Mouse (Mus musculus) gastrocnemius, adult 2 months (tissue): ENCODE results near the gene Rassf5. TPM values are rescaled to one million over a fixed set of nuclear protein-coding genes. Genes with fewer than 3 reads are reported as not detected.
"Not testable (repeated sequence)": the region's sequence is repeated elsewhere in the genome, so short reads cannot be mapped to it uniquely, and the experiment has no call there.

ENCODE experiments used
- DNase-seq: peaks from one replicate; pipeline ENCODE4 v3.0.0; 2022
- H3K27ac ChIP-seq: fragments of 200-600 bp; 2 replicates; pipeline ENCODE4 v1.8.1; 2022; ENCODE audit warnings: mild to moderate bottlenecking
- H3K4me3 ChIP-seq: fragments of 200-600 bp; 2 replicates; pipeline ENCODE4 v1.8.1; 2022; ENCODE audit warnings: mild to moderate bottlenecking, moderate library complexity
- CTCF ChIP-seq: fragments of 200-600 bp; IDR thresholded peaks from 2 replicates; pipeline ENCODE4 v1.8.1; 2022; ENCODE audit warnings: antibody characterized with exemption, mild to moderate bottlenecking, moderate library complexity
- intact Hi-C: fragments of 180-260 bp; cut with DNase I; formaldehyde crosslinking; loops from one replicate; pipeline ENCODE4 v1.15.1; 2025
- total RNA-seq, 2 experiments: library from RNA; stranded (reverse); gene quantifications; 2 replicates each; pipeline ENCODE4 v1.2.3; 2021

Gene Rassf5
- total RNA-seq, 2 experiments from 2014 or later, result 0.71 to 1.1 TPM

GRCm38 (mm10) chr1:131278606-131279455, 33.8 kb upstream of the Rassf5 start:
- TF ChIP-seq CTCF, result no peak
- H3K4me3 ChIP-seq, result peak overlapping the region; percentile 72
- peak overlapping the region; percentile 71 for H3K27ac ChIP-seq
- no peak for DNase-seq
- intact Hi-C loops, result no loop called here

GRCm38 (mm10) chr1:131276831-131277230, 31.8 kb upstream of the Rassf5 start:
- no peak for TF ChIP-seq CTCF
- Histone ChIP-seq H3K27ac (no peak overlapping the region), H3K4me3 (no peak overlapping the region)
- intact Hi-C loops, result no loop called here
- DNase-seq, result no peak

- H3K27ac ChIP-seq, result no peak overlapping the region
- H3K4me3 ChIP-seq, result no peak overlapping the region
- no peak for TF ChIP-seq CTCF
- DNase-seq, result no peak
- intact Hi-C loops, result no loop called here
Measured at GRCm38 (mm10) chr1:131275577-131275976, 30.5 kb upstream of the Rassf5 start.

GRCm38 (mm10) chr1:131274725-131275539, 29.9 kb upstream of the Rassf5 start:
- H3K4me3 ChIP-seq, result no peak overlapping the region

GRCm38 (mm10) chr1:131269797-131270578, 24.9 kb upstream of the Rassf5 start:
- peak; percentile 91 for TF ChIP-seq CTCF
- intact Hi-C loops, result loop anchor here (10.0 kb wide), 1 partner anchor 395 kb away; no protein-coding TSS in a partner anchor
- peak; percentile 62 for DNase-seq
- Histone ChIP-seq H3K4me3 (no peak overlapping the region), H3K27ac (no peak overlapping the region)

More at GRCm38 (mm10) chr1:131274725-131275539, 29.9 kb upstream of the Rassf5 start:
- intact Hi-C loops, result no loop called here
- no peak for DNase-seq
- no peak overlapping the region for H3K27ac ChIP-seq
- TF ChIP-seq CTCF, result no peak

GRCm38 (mm10) chr1:131268776-131269175, 23.7 kb upstream of the Rassf5 start:
- intact Hi-C loops, result loop anchor here (10.0 kb wide), 1 partner anchor 394 kb away; no protein-coding TSS in a partner anchor
- H3K27ac ChIP-seq, result no peak overlapping the region
- TF ChIP-seq CTCF, result no peak
- DNase-seq, result no peak
- H3K4me3 ChIP-seq, result no peak overlapping the region

- TF ChIP-seq CTCF, result no peak
- Histone ChIP-seq H3K27ac (no peak overlapping the region), H3K4me3 (no peak overlapping the region)
- intact Hi-C loops, result loop anchor here (5.0 to 10.0 kb wide), 2 partner anchors 147 to 389 kb away; no protein-coding TSS in a partner anchor
- no peak for DNase-seq
Measured at GRCm38 (mm10) chr1:131263905-131264304, 18.8 kb upstream of the Rassf5 start.

GRCm38 (mm10) chr1:131260309-131260656, 15.2 kb upstream of the Rassf5 start:
- H3K27ac ChIP-seq, result no peak overlapping the region
- H3K4me3 ChIP-seq, result no peak overlapping the region
- intact Hi-C loops, result loop anchor here (2.0 to 10.0 kb wide), 3 partner anchors 79 to 385 kb away; no protein-coding TSS in a partner anchor
- peak; percentile 97; the same call in 1 of the 2 replicates for TF ChIP-seq CTCF
- DNase-seq, result peak; percentile 76

GRCm38 (mm10) chr1:131259632-131260308, 14.7 kb upstream of the Rassf5 start:
- DNase-seq, result peak; percentile 41
- no peak overlapping the region for H3K27ac ChIP-seq
- no peak for TF ChIP-seq CTCF
- intact Hi-C loops, result loop anchor here (2.0 to 10.0 kb wide), 3 partner anchors 79 to 385 kb away; no protein-coding TSS in a partner anchor
- H3K4me3 ChIP-seq, result no peak overlapping the region

- no peak for DNase-seq
- Histone ChIP-seq H3K27ac (no peak overlapping the region), H3K4me3 (no peak overlapping the region)
- intact Hi-C loops, result no loop called here
- TF ChIP-seq CTCF, result no peak
Measured at GRCm38 (mm10) chr1:131257288-131257687, 12.2 kb upstream of the Rassf5 start.

GRCm38 (mm10) chr1:131252516-131253250, 7.6 kb upstream of the Rassf5 start:
- H3K4me3 ChIP-seq, intact Hi-C loops: not testable (repeated sequence)

More at GRCm38 (mm10) chr1:131252516-131253250, 7.6 kb upstream of the Rassf5 start:
- not testable (repeated sequence) for DNase-seq, H3K27ac ChIP-seq
